Mouse (Mus musculus) lung, postnatal 0 days (tissue): ENCODE data around the gene Susd2.

Source experiments
- CTCF ChIP-seq: IDR thresholded peaks from 2 replicates; pipeline ENCODE4 v1.5.1; 2016; ENCODE audit warnings: antibody characterized with exemption, mild to moderate bottlenecking
- EP300 ChIP-seq: IDR thresholded peaks from 2 replicates; pipeline ENCODE4 v1.6.1; 2016; ENCODE audit warnings: antibody characterized with exemption, mild to moderate bottlenecking, control low read depth

DNA sequence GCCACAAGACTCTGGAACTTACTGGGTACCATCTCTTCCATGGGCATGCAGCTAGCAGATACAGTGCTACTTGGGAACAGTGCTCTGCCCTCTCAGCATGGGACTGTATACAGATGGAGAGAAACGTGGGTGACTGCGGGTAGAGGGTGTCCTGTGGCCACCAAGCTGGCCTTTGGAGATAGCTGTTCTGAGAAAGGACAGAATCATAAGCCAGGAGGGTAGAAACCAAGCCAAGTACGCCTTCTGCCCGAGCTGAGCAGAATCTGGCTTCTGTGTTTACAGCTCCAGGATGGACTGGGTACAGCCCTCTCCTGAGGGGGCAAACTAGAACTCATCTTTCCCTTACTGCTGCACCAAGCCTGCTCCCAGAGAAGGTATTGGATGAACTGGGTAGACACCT is 18.8 kb upstream of the Susd2 start:
- no peak for TF ChIP-seq CTCF
- TF ChIP-seq EP300, result no peak
